Mouse (Mus musculus): ENCODE measurements around the gene Dalrd3.

- TF ChIP-seq CTCF (conservative IDR thresholded peaks at IDR 0.05; ENCODE audit: low read length) (no peak), NANOG (IDR thresholded peaks at IDR 0.05; ENCODE audit: borderline replicate concordance, low read length) (no peak)
These were observed at the start of gene Dalrd3 for GRCm38 (mm10) chr9:108569381-108570206.
